Mouse (Mus musculus): ENCODE results near the gene Olfr354. TPM values are rescaled to one million over a fixed set of nuclear protein-coding genes. Genes with fewer than 3 reads are reported as not detected.

Gene Olfr354
- not detected in 2 replicates for polyA plus RNA-seq (2015; fragmentation: Nextera tagmentation; extraction: Ambion mirVana)

GRCm38 (mm10) chr2:36905380-36905779 lies at the start of gene Olfr354:
Gene Olfr354, plus strand, starts transcription at chr2:36905680.

GRCm38 (mm10) chr2:36862560-36862959 lies 42.9 kb upstream of the Olfr354 start, which contains the start of gene Olfr351:
Gene Olfr351, minus strand, starts transcription at chr2:36862660.

GRCm38 (mm10) chr2:36868160-36868559 lies 37.3 kb upstream of the Olfr354 start, which contains the start of gene Olfr352:
Gene Olfr352, plus strand, starts transcription at chr2:36868460.

GRCm38 (mm10) chr2:36892836-36893235 lies 12.6 kb upstream of the Olfr354 start, which contains the start of gene Olfr353:
Gene Olfr353, minus strand, starts transcription at chr2:36892936.

GRCm38 (mm10) chr2:36928797-36929196 lies 23.3 kb downstream of the Olfr354 start, which contains the start of gene Olfr355:
Gene Olfr355, minus strand, starts transcription at chr2:36928897.

GRCm38 (mm10) chr2:36936821-36937220 lies 31.3 kb downstream of the Olfr354 start, which contains the start of gene Olfr356:
Gene Olfr356, plus strand, starts transcription at chr2:36937121.

Other genes with a start within 250 kb of the Olfr354 start
- not detected in 2 replicates for gene Olfr346, start 219.9 kb upstream of the Olfr354 start, polyA plus RNA-seq (2015; fragmentation: Nextera tagmentation; extraction: Ambion mirVana)
- not detected in 2 replicates for gene Olfr347, start 173.8 kb upstream of the Olfr354 start, polyA plus RNA-seq (2015; fragmentation: Nextera tagmentation; extraction: Ambion mirVana)
- gene Olfr348, start 121.4 kb upstream of the Olfr354 start, polyA plus RNA-seq (2015; fragmentation: Nextera tagmentation; extraction: Ambion mirVana): not detected in 2 replicates
- gene Olfr50, start 115.1 kb upstream of the Olfr354 start, polyA plus RNA-seq (2015; fragmentation: Nextera tagmentation; extraction: Ambion mirVana): not detected in 2 replicates
- gene Olfr3, start 88.6 kb upstream of the Olfr354 start, polyA plus RNA-seq (2015; fragmentation: Nextera tagmentation; extraction: Ambion mirVana): not detected in 2 replicates
- not detected in 2 replicates for gene Olfr350, start 59.4 kb upstream of the Olfr354 start, polyA plus RNA-seq (2015; fragmentation: Nextera tagmentation; extraction: Ambion mirVana)
- gene Olfr351, start 43.0 kb upstream of the Olfr354 start, polyA plus RNA-seq (2015; fragmentation: Nextera tagmentation; extraction: Ambion mirVana): not detected in 2 replicates
- not detected in 2 replicates for gene Olfr352, start 37.2 kb upstream of the Olfr354 start, polyA plus RNA-seq (2015; fragmentation: Nextera tagmentation; extraction: Ambion mirVana)
- not detected in 2 replicates for gene Olfr353, start 12.7 kb upstream of the Olfr354 start, polyA plus RNA-seq (2015; fragmentation: Nextera tagmentation; extraction: Ambion mirVana)
- not detected in 2 replicates for gene Olfr355, start 23.2 kb downstream of the Olfr354 start, polyA plus RNA-seq (2015; fragmentation: Nextera tagmentation; extraction: Ambion mirVana)
- gene Olfr356, start 31.4 kb downstream of the Olfr354 start, polyA plus RNA-seq (2015; fragmentation: Nextera tagmentation; extraction: Ambion mirVana): not detected in 2 replicates
- gene Olfr357, start 88.1 kb downstream of the Olfr354 start, polyA plus RNA-seq (2015; fragmentation: Nextera tagmentation; extraction: Ambion mirVana): not detected in 2 replicates
- gene Olfr358, start 103.7 kb downstream of the Olfr354 start, polyA plus RNA-seq (2015; fragmentation: Nextera tagmentation; extraction: Ambion mirVana): not detected in 2 replicates
- gene Olfr360, start 160.1 kb downstream of the Olfr354 start, polyA plus RNA-seq (2015; fragmentation: Nextera tagmentation; extraction: Ambion mirVana): not detected in 2 replicates
- not detected in 2 replicates for gene Olfr361, start 183.6 kb downstream of the Olfr354 start, polyA plus RNA-seq (2015; fragmentation: Nextera tagmentation; extraction: Ambion mirVana)
- not detected in 2 replicates for gene Olfr362, start 212.2 kb downstream of the Olfr354 start, polyA plus RNA-seq (2015; fragmentation: Nextera tagmentation; extraction: Ambion mirVana)
- not detected in 2 replicates for gene Olfr364-ps1, start 233.6 kb downstream of the Olfr354 start, polyA plus RNA-seq (2015; fragmentation: Nextera tagmentation; extraction: Ambion mirVana)

Data from urinary bladder, postnatal 0 days (tissue).